Mouse (Mus musculus) limb, embryonic 14.5 days (tissue): ENCODE results near the gene Tnfaip8l2. TPM values are rescaled to one million over a fixed set of nuclear protein-coding genes. Genes with fewer than 3 reads are reported as not detected.

Experiments used
- ATAC-seq: fragments of 200-750 bp; cut with Nextera tagmentation; 2 replicates; pipeline ENCODE4 v1.8.0; 2017; ENCODE audit warnings: low read depth, moderate number of reproducible peaks, moderate TSS enrichment; ENCODE audit not compliant: low FRiP score
- DNase-seq: peaks from one replicate; pipeline ENCODE4 v3.0.0-alpha.2; 2015; ENCODE audit warnings: low spot score
- H3K27ac ChIP-seq: fragments of 300-500 bp; sonication (generic); replicated peaks from 2 replicates; pipeline ENCODE4 v1.5.1; 2014; ENCODE audit warnings: low read depth, mild to moderate bottlenecking, low read length, moderate library complexity, mixed read lengths
- H3K27me3 ChIP-seq: fragments of 300-500 bp; sonication (generic); 2 replicates; pipeline ENCODE4 v1.6.1; 2014; ENCODE audit warnings: low read length, mixed read lengths; ENCODE audit not compliant: control insufficient read depth, insufficient read depth
- H3K36me3 ChIP-seq: fragments of 300-500 bp; sonication (generic); 2 replicates; pipeline ENCODE4 v1.6.1; 2014; ENCODE audit warnings: mild to moderate bottlenecking, low read length, moderate library complexity, mixed read lengths; ENCODE audit not compliant: control insufficient read depth, insufficient read depth
- H3K4me1 ChIP-seq: fragments of 300-500 bp; sonication (generic); 2 replicates; pipeline ENCODE4 v1.6.1; 2014; ENCODE audit warnings: antibody characterized with exemption, low read length, mixed read lengths; ENCODE audit not compliant: control insufficient read depth, insufficient read depth
- H3K4me2 ChIP-seq: fragments of 300-500 bp; sonication (generic); replicated peaks from 2 replicates; pipeline ENCODE4 v1.6.1; 2014; ENCODE audit warnings: low read depth, mild to moderate bottlenecking, low read length, moderate library complexity; ENCODE audit not compliant: severe bottlenecking
- H3K4me3 ChIP-seq: fragments of 300-500 bp; sonication (generic); replicated peaks from 2 replicates; pipeline ENCODE4 v1.5.1; 2014; ENCODE audit warnings: low read length
- H3K9ac ChIP-seq: fragments of 300-500 bp; sonication (generic); 2 replicates; pipeline ENCODE4 v1.6.1; 2014; ENCODE audit warnings: mild to moderate bottlenecking, low read depth, low read length, moderate library complexity; ENCODE audit not compliant: severe bottlenecking
- H3K9me3 ChIP-seq: fragments of 300-500 bp; sonication (generic); 2 replicates; pipeline ENCODE4 v1.6.1; 2016; ENCODE audit warnings: low read length; ENCODE audit not compliant: control insufficient read depth
- POLR2A ChIP-seq: fragments of 200-500 bp; IDR thresholded peaks from 2 replicates; pipeline ENCODE4 v1.8.0; 2012; ENCODE audit warnings: inconsistent platforms, mild to moderate bottlenecking, moderate library complexity, borderline replicate concordance; ENCODE audit not compliant: insufficient read depth, insufficient read length; ENCODE audit errors: extremely low read depth
- WGBS: fragments of 180-500 bp; shearing (Covaris S2); extraction: QIAGEN DNeasy Blood & Tissue Kit; methylation state at CpG from one replicate; pipeline ENCODE4 v1.1.7; 2014; 5-methylcytosine and 5-hydroxymethylcytosine counted together
- polyA plus RNA-seq, 2 experiments: library from polyadenylated mRNA; depleted of rRNA in 1 of 2; stranded (reverse) in 1 of 2; unstranded in 1 of 2; fragments of >200 nt; fragmentation: Nextera tagmentation in 1 of 2; extraction: Ambion mirVana in 1 of 2; gene quantifications; 2 replicates each; pipeline versions ENCODE4 v1.2.1 to v1.2.3; 2012 to 2014

The Tnfaip8l2 gene
- polyA plus RNA-seq, 2 experiments: 4.9 to 6.1 TPM

DNA sequence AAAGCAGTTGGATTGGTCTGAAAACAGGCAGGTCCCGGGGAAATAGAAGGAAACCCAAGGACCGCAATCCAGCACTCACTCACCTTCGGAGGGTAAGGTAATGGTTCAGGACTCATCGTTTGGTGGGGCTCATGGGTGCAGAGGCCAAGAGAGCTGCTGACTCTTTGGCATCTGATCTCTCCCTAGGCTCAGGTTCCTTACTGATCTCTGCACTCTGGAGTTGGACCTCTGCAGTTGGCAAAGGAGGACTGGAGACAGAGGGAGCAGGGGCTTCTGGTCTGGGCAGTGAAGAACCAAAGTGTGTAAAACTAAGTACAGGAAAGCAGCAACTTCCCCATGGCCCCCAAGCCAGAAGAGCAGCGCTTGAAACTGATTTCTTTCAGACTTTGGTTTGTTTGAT lies 12.1 kb downstream of the Tnfaip8l2 start:
- ATAC-seq: no peak
- Histone ChIP-seq H3K9me3 (no peaks in the 10 kb centered on the region), H3K27ac (no peak overlapping the region), H3K4me2 (no peak overlapping the region), H3K4me1 (peaks cover 11% of the 10 kb centered on the region), H3K27me3 (no peaks in the 10 kb centered on the region), H3K36me3 (peaks cover 18% of the 10 kb centered on the region), H3K4me3 (no peak overlapping the region), H3K9ac (no peak overlapping the region)
- DNase-seq: no peak
- 83% methylated on average over 5 of the region's 5 CpGs for WGBS
- no peak for TF ChIP-seq POLR2A

- Histone ChIP-seq H3K4me1 (peaks cover 15% of the 10 kb centered on the region), H3K4me3 (no peak overlapping the region), H3K27me3 (no peaks in the 10 kb centered on the region), H3K36me3 (peaks cover 18% of the 10 kb centered on the region), H3K27ac (no peak overlapping the region), H3K4me2 (no peak overlapping the region), H3K9me3 (no peaks in the 10 kb centered on the region), H3K9ac (no peak overlapping the region)
- no peak for TF ChIP-seq POLR2A
- ATAC-seq (no peak), DNase-seq (peak; percentile 7)
- 36% methylated on average over 6 of the region's 6 CpGs for WGBS
Observed at GRCm38 (mm10) chr3:95129226-95129651, 12.9 kb downstream of the Tnfaip8l2 start.

DNA sequence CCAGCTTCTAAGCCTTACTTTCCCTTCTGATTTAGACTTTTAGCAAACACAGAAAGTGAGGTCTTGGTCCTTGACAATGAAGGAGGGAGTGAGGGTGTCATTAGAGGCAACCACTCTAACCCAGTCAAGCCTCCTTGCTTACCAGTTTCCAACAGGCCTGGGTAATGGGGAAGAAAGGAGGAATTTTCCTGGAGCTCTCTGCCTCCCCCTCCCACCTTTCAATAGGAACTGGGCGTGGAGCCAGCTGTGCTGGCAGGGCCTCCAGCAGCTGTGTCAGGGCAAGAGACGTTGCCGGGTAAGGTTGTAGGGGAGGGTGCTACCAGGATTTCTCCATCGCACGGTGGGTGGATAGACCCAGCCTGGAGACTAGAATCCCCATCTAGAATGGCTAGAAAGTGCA lies 17.2 kb downstream of the Tnfaip8l2 start:
- 12% methylated on average over 5 of the region's 5 CpGs for WGBS
- peak; percentile 83 for DNase-seq
- H3K4me3 ChIP-seq: no peak overlapping the region
- H3K27ac ChIP-seq: peak overlapping the region; percentile 39; the same call in 1 of the 2 replicates
- H3K4me2 ChIP-seq: no peak overlapping the region
- no peaks in the 10 kb centered on the region for H3K27me3 ChIP-seq
- no peak overlapping the region for H3K9ac ChIP-seq
- peaks cover 43% of the 10 kb centered on the region for H3K36me3 ChIP-seq
- no peak for TF ChIP-seq POLR2A
- H3K9me3 ChIP-seq: no peaks in the 10 kb centered on the region
- ATAC-seq: peak; percentile 56
- H3K4me1 ChIP-seq: peaks cover 11% of the 10 kb centered on the region

GRCm38 (mm10) chr3:95124246-95124645 lies 17.9 kb downstream of the Tnfaip8l2 start, which contains the start of gene Tmod4:
Tmod4 (plus strand) TSS chr3:95124476.
- peak; percentile 57 for ATAC-seq

DNA sequence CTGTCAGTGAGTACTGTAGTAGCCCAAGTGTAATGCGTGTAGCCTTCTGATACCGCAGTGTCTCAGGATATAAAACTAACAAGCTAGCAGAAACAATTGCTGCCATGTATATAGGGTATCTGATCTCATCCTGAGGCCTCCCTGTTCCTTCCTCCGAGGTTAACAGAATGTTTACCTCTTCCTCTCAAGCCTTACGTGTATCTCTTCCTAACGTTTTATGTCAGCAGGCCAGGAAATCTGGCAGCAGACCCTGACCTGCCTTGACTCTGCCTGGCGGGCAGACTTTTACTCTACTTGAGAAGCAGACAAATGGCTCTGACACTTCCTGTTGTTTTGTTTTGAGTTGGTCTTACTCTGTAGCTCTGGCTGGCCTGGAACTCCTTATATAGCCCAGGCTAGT lies 20.6 kb downstream of the Tnfaip8l2 start:
- no peak for ATAC-seq
- no peak for DNase-seq
- Histone ChIP-seq H3K27me3 (no peaks in the 10 kb centered on the region), H3K9ac (no peak overlapping the region), H3K4me2 (no peak overlapping the region), H3K36me3 (peaks cover 64% of the 10 kb centered on the region), H3K27ac (0 out of 2 replicates have a peak overlapping the region, but pooled peaks have one; percentile 20), H3K4me1 (peaks cover 11% of the 10 kb centered on the region), H3K4me3 (no peak overlapping the region), H3K9me3 (no peaks in the 10 kb centered on the region)
- 70% methylated on average over 6 of the region's 6 CpGs for WGBS
- no peak for TF ChIP-seq POLR2A

More at GRCm38 (mm10) chr3:95124246-95124645, 17.9 kb downstream of the Tnfaip8l2 start, which contains the start of gene Tmod4:
- H3K9ac ChIP-seq: no peak within 1 kb of the TSS
- peaks cover 44% of the 10 kb centered on the region for H3K36me3 ChIP-seq
- no peak for TF ChIP-seq POLR2A
- H3K27ac ChIP-seq: peak within 1 kb of the TSS; percentile 39; the same call in 1 of the 2 replicates
- H3K9me3 ChIP-seq: no peaks in the 10 kb centered on the region
- H3K27me3 ChIP-seq: no peaks in the 10 kb centered on the region
- no peak within 1 kb of the TSS for H3K4me3 ChIP-seq
- peaks cover 11% of the 10 kb centered on the region for H3K4me1 ChIP-seq
- H3K4me2 ChIP-seq: no peak within 1 kb of the TSS
- no peak for DNase-seq
- 50% methylated on average over 6 of the region's 6 CpGs for WGBS

DNA sequence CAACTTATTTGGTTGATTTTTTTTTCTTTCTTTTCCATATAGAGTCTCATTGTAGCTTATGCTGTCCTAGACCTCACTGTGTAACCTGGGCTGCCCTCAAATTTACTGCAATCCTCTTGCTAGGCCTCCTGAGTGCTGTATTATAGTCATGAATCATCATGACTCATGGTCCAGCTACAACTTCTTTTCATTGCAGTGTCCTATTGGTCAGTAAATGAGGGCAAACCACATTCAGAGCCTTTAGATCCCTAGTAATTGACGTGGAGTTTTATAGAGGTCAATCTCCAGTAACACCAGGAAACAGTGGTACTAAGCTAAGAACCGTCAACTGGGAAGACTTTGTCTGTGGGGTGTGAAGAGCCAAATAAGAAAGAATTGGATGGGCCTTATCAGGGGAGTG lies 24.4 kb downstream of the Tnfaip8l2 start:
- no peaks in the 10 kb centered on the region for H3K4me1 ChIP-seq

More for the DNA sequence above, 24.4 kb downstream of the Tnfaip8l2 start:
- H3K4me3 ChIP-seq: no peak overlapping the region
- 76% methylated on average over 2 of the region's 2 CpGs for WGBS
- TF ChIP-seq POLR2A: no peak
- ATAC-seq: no peak
- no peak for DNase-seq
- no peak overlapping the region for H3K27ac ChIP-seq
- peaks cover 82% of the 10 kb centered on the region for H3K36me3 ChIP-seq
- H3K4me2 ChIP-seq: no peak overlapping the region
- H3K9me3 ChIP-seq: no peaks in the 10 kb centered on the region
- H3K27me3 ChIP-seq: no peaks in the 10 kb centered on the region
- H3K9ac ChIP-seq: no peak overlapping the region
